Mouse (Mus musculus): ENCODE results near the gene Dolpp1. TPM values are rescaled to one million over a fixed set of nuclear protein-coding genes. Genes with fewer than 3 reads are reported as not detected.

The Dolpp1 gene
- 1 to 10 TPM; 3.9 to 4.5 (median 4.1) TPM for total RNA-seq (2022)

DNA sequence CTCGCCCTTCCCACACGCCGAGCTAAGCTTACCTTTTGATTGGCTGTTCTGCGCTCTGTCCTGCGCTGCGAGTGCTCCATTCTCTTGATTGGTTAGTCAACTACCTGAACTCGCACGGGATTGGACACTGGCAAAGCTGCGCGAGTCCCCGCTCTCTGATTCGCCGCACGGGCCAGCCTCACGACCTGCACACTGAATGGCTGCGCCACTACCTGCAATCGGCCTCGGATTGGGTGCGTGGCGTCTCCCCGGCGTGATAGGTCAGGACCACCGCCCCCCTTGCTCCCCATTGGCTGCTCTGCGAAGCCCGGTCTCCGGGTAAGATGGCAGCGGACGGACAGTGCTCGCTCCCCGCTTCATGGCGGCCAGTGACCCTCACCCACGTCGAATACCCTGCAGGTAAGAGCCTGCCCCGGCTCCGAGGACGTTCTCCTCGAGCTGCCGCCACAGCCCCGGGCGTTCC, at the start of gene Dolpp1:
Dolpp1 (plus strand) TSS at position 141 of the 463 bp plus-strand sequence.
- DNase-seq (ENCODE audit: low spot score in 2 of 2), result peak; percentile 95 to 97

DNA sequence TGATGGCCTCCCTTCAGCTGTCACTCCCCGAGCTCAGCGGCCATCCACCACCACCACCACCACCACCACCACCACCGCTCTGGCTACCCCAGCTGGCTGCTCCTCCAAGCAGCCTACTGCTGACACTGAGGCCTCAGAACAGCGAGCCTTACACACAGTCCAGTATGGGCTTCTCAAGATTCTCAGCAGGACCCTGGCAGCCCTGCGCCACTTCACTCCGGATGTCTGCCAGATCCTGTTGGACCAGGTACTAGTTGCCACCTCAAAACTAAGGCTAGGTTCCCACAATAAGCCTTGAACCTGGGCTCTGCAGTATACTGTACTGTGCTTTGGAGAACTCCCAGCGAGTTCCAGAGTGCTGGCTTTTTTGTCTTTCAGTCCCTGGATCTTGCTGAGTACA, 49.5 kb upstream of the Dolpp1 start:
- DNase-seq (ENCODE audit: low spot score in 2 of 2), result no peak

DNA sequence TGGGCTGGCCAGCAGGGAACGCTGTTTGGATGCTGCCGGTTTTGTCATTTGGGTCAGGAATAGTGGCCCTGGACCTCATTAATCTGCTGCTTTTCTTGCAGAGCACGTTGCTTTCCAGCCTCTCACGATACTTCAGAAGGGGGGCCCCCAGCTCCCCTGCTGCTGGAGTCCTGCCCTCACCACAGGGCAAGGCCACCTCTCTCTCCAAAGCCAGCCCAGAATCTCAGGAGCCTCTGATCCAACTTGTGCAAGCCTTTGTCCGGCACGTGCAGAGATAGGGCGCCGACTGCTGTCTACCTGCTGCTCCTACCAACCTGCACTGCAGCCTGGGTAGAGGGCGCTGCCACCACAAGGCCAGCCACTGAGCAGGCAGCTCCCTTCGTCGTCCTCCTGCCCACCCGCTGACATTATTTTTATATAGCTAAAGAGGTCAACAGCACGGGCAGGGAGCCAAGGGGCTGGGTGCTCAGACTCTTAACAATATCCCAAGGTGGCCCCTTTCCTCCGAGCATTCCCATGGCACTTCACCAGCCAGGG, 48.4 kb upstream of the Dolpp1 start:
- no peak for DNase-seq (ENCODE audit: low spot score in 2 of 2)

DNA sequence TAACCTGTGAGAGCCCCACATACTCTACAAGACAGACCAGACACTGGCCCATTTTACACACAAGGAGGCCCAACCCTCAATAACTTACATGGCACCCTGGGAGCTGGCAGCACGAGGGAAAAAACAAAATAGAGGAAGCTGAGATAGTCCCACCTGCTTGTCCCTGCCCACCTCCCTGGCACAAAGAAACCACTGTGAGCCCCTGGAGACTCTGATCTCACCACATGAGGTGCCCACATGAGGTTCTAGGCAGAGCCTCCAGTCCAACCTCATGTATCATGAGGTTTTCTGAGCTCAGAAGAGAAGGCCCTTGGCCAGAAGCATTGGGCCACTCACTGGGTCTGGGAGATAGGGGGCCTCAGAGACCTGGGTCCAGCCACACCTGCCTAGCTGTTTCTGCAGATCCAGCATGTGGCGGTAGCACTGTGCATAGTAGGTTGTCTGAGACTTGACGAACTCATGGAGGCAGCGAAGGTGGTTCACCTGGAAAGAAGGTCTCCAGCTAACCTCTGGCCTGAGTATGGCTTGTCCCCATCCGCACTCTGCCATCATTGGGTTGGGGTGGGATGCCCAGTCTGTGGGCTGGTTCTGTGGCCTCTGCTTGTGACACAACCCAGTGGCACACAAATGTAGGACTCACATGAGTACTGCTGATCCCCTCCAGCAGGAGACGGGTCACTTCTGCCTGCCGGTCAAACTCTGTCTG, 45.9 kb upstream of the Dolpp1 start:
- no peak for DNase-seq (ENCODE audit: low spot score in 2 of 2)

DNA sequence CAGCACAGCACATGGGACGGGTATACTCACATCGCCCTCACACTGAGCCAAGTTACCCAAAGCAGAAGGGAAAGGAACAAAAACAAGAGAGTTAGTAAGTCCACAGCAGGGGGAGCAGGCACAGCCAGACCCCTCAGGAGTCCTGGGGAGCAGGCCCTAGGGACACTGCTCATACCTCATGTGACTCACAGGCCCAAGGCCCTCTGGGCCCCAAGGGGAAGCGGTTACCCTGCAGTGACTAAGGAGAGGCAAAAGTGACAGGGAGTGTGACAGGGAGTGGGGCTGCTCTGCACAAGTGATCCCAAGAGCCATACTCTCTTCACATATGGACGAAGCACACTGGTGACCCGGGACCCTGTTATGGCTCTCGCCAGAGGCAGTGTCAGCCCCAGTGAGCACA, 42.9 kb upstream of the Dolpp1 start:
- DNase-seq (ENCODE audit: low spot score in 2 of 2), result no peak

DNA sequence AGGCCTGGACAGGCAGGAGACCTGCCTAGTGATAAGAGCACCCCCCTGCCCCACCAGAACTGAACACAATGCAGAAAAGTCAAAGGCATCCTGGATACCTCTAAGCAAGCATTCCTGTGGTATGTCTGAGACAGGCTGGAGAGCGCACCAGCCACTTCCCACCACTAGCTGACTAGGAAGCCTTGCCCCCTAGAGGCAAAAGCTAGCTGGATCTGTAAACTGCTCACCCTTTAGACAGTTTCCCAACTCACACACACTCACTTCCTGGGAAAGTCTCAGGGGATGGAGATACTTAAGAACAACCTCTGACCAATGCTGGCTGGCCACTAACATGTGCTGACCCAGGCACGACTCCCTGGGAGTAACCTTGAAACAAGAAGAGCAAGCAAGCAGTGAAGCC, 40.9 kb upstream of the Dolpp1 start:
- no peak for DNase-seq (ENCODE audit: low spot score in 2 of 2)

DNA sequence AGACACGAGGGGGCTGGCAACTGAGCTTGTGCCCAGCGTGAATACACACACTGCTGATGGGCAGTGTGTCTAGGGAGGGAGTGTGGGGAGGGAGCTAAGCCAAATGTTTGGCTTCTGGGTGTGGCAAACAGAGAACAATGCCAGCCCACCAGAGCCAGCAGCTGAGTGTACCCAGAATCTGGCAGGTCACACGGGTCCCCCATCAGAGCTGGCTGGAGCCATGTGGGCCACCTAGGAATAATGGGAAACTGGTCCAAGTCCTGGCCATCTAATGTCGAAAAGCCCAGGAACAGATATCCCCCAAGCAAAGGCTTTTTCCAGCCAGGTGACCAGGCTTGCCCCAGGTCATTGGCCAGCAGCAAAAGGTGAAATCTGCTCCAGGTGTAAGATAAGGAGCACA, 36.2 kb upstream of the Dolpp1 start:
- no peak for DNase-seq (ENCODE audit: low spot score in 2 of 2)

DNA sequence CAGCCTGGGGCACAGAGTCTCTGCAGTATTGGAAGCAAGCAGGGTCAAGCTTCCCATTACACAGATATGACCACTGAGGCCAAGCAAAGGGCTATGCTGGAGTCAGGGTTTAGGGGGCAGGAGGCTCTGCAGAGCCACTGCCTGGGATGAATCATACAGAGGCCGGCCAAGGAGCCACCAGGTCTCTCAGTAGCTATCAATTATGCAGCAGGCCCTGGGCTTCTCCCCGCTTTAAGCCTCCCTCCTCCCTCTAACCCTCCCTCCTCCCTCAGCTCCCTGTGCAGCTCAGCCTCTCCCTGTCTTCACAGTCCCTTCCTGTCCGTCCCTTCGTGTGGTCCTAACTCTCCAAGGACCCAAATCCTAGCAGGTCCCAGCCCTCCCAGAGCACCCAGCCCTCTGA, 35.8 kb upstream of the Dolpp1 start:
- no peak for DNase-seq (ENCODE audit: low spot score in 2 of 2)

DNA sequence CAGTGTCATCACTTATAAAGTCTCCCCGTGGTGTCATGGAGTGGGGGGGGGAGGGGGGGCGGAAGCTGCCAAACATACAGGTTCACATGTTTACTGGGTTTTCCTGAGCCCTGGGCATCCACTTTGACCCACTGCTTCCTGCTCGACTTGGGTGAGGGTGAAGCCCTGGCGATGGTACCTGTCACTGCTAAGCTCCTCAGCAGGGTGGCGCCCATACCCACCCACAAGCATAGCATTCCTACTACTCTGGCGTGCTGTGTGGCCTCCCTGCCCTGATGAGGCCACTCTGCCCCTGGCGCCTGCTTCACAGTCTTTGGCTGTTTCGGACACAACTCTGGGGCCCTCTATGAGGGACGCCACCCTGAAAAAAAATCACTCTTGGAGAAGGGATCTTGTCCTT, 35.1 kb upstream of the Dolpp1 start:
- no peak for DNase-seq (ENCODE audit: low spot score in 2 of 2)

DNA sequence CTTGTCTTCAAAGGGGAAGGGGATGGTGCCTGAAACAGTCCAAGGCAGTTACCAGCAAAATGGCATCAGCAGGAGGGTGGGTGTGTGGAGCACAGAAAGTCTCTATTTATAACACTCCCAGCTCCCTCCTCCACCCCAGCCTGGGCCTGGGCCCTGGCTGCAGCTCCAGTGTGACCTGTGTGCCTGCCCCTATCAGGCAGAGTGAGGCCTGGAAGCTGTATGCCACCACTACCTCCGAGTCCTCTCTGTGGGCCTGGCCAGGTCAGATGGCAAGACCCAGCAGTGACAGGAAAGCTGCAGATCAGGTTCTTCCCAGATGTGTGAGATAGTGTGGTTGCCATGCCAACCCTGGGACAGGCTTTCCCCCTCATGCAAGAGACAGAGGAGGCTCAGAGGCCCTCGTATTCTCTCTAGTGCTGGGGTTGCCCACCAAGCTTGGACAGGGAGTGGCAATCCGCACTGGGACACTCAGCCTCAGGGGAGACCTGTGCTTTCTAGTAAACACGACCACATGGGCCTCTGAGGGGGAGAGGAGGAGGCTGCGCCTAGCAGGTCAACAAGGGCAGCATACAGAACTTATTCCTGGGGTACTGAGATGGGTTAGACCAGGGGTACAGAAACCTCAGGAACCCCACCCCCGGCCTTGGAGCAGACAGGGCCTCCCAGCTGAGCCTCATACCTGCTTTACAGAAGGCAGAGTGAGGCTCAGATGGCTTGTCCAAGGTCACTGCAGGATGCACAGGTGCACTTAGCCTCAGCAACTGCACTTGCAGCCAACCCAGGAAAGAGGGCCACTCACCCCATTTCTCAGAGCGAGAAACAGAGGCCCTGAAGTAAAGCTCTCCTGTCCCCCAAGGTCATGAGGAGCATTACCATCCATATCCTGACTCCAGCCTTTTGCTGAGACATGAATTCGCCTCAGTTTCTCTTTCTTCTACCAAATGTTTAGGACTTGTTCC, 34.2 kb upstream of the Dolpp1 start:
- no peak for DNase-seq (ENCODE audit: low spot score in 2 of 2)

DNA sequence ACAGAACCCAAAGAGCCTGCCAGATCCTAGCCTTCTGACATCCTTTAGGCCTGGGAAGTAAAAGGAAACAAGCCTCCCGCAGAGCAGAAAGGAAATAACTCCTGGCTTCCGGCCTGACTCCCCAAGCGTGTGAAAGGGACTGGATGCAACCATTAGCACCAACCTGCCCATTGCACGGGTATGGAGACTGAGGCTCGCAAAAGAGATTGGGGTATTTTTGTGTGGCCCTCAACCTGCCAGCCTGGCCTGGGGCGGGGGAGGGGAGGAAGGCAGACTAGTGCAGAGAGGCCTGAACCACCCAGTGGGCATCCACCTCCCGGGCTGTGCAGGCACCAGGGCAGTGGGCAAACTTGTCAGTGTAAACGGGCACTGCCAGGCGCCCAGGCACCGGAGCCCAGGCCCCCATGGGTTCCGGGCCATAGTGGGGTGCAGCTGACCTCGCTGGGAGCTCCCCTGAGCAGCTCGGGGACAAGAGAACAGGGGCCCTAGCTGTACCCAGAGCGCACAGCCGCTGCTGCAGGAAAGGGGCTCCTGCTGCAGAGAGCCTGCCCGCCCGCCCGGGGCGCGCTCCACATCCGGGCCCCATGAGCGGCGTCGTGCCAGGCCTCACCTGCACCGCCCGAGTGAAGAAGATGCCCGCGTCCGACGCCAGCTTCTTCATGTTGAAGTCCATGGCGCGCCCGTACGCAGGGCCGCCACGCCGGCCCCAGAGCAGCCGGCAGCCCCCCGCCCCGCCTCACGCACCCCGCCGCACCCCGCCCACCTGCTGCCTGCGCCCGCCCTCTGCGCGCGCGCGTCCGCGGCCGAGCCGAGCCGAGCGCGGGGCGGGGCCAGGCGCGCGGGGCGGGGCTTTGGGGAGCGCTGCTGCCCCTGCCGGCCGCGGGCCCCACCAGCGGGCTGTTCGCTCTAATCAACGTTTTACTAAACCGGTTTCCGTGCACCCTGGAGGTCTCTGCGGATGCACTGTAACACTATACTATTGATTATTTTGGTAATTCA, 33.2 kb upstream of the Dolpp1 start, which contains the start of gene Sh3glb2:
Sh3glb2 (minus strand) TSS at position 805 of the 999 bp plus-strand sequence.
- DNase-seq (ENCODE audit: low spot score in 2 of 2), result peak; percentile 65 to 78

DNA sequence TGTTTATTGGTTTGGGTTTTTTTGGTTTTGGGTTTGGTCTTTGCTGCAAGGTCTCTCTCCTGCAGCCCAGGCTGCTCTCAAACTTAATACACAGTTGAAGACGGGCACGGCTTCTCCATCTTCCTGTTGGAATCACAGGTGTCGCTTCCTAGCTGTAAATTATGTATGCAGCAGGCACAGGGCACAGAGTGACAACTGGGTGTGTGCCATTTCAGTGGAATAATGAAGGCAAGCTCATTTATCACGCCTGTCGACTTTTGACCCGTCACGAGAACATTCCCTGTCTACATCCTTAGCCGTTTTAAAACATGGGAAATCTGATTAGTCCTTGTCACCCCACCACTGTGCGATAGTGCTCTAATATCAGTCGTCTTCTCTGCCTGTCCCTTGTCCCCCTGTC, 31.4 kb upstream of the Dolpp1 start:
- no peak for DNase-seq (ENCODE audit: low spot score in 2 of 2)

DNA sequence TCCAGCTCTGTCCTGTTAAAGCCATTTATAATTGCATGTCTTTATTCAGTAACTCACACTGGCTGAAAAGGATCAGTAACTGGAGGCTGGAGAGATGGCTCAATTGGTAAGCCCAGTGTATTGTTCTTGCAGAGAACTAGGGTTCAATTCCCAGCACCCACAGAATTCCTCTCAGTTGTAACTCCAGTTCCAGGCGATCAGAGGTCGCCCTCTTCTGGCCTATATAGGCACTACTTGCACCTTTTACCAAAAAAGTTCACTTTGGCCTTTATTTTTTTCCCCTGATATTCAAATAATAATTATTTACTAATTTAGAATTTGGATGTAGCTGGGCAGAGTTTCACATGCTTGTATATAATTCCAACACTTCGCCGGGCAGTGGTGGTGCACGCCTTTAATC, 29.2 kb upstream of the Dolpp1 start:
- no peak for DNase-seq (ENCODE audit: low spot score in 2 of 2)

DNA sequence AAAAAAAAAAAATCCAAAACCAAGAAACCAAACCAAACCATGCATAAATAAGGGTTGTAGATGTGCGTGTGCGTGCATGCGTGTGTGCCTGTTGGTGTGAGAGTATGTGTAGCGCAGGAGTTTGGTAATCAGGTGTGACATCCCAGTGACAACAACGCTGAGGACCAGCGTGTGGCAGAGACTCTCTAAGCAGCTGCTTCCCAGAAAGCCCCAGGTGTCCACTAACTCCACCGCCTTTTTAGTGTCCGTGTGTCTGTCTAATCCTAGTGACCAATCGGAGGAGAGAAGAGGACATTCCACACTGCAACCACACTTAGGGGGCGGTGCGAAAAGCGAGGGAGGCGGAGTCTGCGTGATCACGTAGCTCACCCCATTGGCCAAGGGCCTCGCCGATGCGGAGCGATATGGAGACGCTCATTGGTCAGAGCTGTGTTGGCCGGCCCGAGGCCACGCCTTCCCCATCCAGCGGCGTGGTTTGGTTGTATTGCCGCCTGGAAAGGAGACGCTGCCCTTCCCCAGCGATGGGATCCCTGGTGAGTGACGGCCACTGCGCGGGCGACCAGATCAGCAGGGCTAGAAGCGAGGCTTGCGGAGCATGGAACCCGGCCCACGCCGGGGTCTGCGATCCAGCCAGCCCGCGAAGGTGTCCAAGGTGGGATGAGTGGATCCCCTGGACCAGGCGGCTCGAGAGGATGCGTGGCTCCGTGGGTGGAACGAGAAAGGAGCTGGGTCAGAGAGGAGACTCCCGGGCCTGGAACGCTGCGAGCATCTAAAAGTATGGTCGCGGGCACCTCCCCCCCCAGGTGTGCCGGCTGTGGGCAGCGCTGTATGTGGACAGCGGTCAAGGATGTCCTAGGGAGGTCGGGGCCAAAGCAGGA, 28.0 kb upstream of the Dolpp1 start, which contains the start of gene Miga2:
Miga2 (plus strand) TSS at position 461 of the 878 bp plus-strand sequence.
- peak; percentile 98 to 99 for DNase-seq (ENCODE audit: low spot score in 2 of 2)

DNA sequence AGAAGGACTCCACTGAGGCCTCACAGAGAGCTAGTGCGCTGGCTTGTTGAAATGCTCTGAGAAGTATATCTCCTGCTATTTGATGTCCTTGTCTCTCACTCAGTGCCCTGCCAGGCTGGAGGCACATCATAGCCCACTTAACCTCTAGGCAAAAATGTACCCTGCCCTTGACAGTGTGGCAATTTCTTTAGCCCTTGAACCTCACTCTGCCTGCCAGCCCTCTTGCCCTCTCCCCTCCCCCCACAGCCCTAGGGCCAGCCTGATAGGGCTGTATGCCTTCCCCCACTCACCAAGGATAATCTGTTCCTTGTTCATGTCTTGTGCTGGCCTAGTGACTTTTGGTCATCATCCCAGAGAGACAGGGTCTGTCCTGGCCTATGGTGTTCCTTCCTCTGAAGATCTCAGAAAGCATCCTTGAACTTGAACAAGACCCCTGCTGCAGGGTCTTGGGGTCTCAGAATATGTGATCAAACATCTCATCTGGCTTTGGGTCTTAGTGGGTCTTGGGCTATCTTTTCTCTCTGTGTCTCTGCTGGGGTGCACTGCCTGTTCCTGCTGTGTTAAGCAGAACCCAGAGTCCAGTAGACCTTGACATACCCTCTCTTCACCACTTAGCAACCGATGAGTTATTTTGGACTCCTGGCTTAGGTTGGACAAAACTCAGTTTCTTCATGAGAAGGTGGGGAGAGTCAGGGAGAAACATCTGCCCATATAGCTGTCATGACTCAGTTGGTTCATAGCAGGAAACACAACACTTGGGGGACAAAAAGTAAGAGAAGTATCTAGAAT, 26.6 kb upstream of the Dolpp1 start:
- no peak for DNase-seq (ENCODE audit: low spot score in 2 of 2)

DNA sequence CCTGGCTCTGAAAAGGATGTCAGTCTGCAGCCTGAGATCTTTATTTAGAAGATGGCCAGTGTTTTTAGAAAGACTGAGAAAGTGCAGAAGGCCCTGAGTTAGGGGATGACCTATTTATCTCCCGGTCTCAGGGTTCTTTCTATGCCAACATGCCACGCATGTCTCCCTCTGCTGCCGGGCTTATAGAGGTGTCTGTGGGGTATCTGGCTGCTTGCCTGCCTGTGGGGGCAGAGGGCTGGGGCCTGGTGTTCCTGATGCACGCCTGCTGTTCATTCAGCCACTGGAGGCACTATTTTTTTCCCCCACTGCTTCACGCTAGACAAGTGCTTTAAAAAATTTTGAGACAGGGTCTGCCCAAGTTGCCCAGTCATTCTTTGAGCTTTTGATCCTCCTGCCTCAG, 25.9 kb upstream of the Dolpp1 start:
- DNase-seq (ENCODE audit: low spot score in 2 of 2), result no peak

DNA sequence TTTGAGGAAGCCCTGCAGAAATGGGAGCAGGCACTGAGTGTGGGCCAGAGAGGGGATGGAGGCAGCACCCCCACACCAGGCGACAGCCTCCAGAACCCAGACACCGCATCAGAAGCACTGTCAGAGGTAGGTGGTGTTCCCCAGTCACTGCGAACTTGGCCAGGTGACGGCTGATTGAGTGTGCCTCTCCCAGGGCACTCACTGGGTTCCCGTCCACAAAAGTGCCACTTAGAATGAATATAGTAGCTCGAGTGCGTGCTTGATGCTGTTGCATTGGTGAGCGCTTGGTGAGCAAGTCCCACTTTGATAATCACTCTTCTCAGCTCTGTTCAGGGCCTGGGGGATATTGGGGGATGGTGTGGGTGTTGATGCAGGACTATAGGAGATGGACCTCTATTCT, 20.5 kb upstream of the Dolpp1 start:
- DNase-seq (ENCODE audit: low spot score in 2 of 2), result no peak

DNA sequence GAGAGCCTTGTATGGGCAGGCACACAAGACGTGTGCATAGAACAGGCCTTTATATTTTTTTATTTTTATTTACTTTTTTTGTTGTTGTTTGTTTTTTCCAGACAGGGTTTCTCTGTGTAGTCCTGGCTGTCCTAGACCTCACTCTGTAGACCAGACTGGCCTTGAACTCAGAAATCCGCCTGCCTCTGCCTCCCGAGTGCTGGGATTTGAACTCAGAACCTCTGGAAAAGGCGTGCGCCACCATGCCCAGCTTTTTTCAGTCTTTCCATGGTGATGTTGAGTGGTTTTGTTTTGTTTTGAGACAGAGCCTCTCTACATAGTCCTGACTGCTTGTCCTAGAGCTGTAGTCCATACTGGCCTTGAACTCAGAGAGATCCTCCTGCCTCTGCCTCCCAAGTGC, 19.3 kb upstream of the Dolpp1 start:
- DNase-seq (ENCODE audit: low spot score in 2 of 2), result no peak

DNA sequence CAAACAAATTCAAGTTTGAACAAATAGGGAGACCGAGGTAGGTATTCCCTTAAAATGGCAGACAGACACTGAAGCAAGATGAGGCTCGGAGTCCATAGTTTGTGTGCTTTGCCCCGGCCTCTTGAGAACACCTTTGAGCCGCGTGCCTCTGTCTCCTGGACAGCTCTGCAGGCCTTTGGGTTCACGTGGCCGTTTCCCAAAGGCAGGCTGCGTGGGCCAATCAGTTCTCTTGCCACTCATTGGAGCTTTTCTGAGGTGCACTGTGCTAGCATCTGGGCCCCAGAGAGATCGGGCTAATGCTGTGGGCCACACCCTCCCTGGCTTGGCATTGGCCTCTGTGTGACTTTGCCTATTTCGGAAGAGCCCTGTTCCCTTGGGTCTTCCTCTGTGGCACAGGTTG, 16.2 kb upstream of the Dolpp1 start:
- DNase-seq (ENCODE audit: low spot score in 2 of 2), result no peak
